Mouse (Mus musculus) liver, embryonic 12.5 days (tissue): Measurements from ENCODE around the gene Tcea2. TPM values are rescaled to one million over a fixed set of nuclear protein-coding genes. Genes with fewer than 3 reads are reported as not detected.

Source experiments
- ATAC-seq: fragments of 200-750 bp; cut with Nextera tagmentation; 2 replicates; pipeline ENCODE4 v1.8.0; 2017; ENCODE audit warnings: moderate number of reproducible peaks, mild to moderate bottlenecking, moderate library complexity
- H3K27ac ChIP-seq: fragments of 300-500 bp; sonication (generic); 2 replicates; pipeline ENCODE4 v1.5.1; 2016; ENCODE audit warnings: mild to moderate bottlenecking
- H3K27me3 ChIP-seq: fragments of 300-500 bp; sonication (generic); replicated peaks from 2 replicates; pipeline ENCODE4 v1.6.1; 2016; ENCODE audit warnings: mild to moderate bottlenecking, moderate library complexity
- H3K36me3 ChIP-seq: fragments of 300-500 bp; sonication (generic); 2 replicates; pipeline ENCODE4 v1.6.1; 2016; ENCODE audit warnings: mild to moderate bottlenecking, moderate library complexity
- H3K4me1 ChIP-seq: fragments of 300-500 bp; sonication (generic); 2 replicates; pipeline ENCODE4 v1.6.1; 2016
- H3K4me2 ChIP-seq: fragments of 300-500 bp; sonication (generic); 2 replicates; pipeline ENCODE4 v1.6.1; 2016; ENCODE audit warnings: mild to moderate bottlenecking, moderate library complexity
- H3K4me3 ChIP-seq: fragments of 300-500 bp; sonication (generic); 2 replicates; pipeline ENCODE4 v1.5.1; 2016; ENCODE audit warnings: mild to moderate bottlenecking, moderate library complexity
- H3K9ac ChIP-seq: fragments of 300-500 bp; sonication (generic); 2 replicates; pipeline ENCODE4 v1.6.1; 2016; ENCODE audit warnings: mild to moderate bottlenecking, moderate library complexity
- H3K9me3 ChIP-seq: fragments of 300-500 bp; sonication (generic); replicated peaks from 2 replicates; pipeline ENCODE4 v1.6.1; 2016; ENCODE audit warnings: mild to moderate bottlenecking, moderate library complexity
- WGBS: fragments of 180-500 bp; shearing (Covaris S2); methylation state at CpG from one replicate; pipeline ENCODE4 v1.1.7; 2016; ENCODE audit not compliant: insufficient replicate concordance; 5-methylcytosine and 5-hydroxymethylcytosine counted together
- polyA plus RNA-seq: library from polyadenylated mRNA; unstranded; fragments of >200 nt; fragmentation: Nextera tagmentation; extraction: Ambion mirVana; gene quantifications from 2 replicates; pipeline ENCODE4 v1.2.1, GENCODE M21; 2016

Tcea2 gene
- polyA plus RNA-seq, 1 experiment from 2014 or later, result 4.7 TPM

- ATAC-seq, result no peak
- Histone ChIP-seq H3K9ac (no peak overlapping the region), H3K27ac (no peak overlapping the region), H3K4me3 (peak overlapping the region; percentile 62; the same call in 1 of the 2 replicates), H3K36me3 (peaks cover 26% of the 10 kb centered on the region), H3K4me2 (peak overlapping the region; percentile 87), H3K9me3 (no peaks in the 10 kb centered on the region), H3K4me1 (peaks cover 29% of the 10 kb centered on the region), H3K27me3 (peaks cover 27% of the 10 kb centered on the region)
- WGBS, result 65% methylated on average over 3 of the region's 3 CpGs
These were observed 12.2 kb downstream of the Tcea2 start for GRCm38 (mm10) chr2:181692304-181692703.

GRCm38 (mm10) chr2:181693339-181694280 is 13.5 kb downstream of the Tcea2 start, which contains the start of gene Rgs19:
Rgs19 (minus strand) TSS chr2:181693977.
- ATAC-seq, result peak; percentile 65
- H3K27ac ChIP-seq, result peak within 1 kb of the TSS; percentile 51; the same call in 1 of the 2 replicates
- H3K4me1 ChIP-seq, result peaks cover 29% of the 10 kb centered on the region
- no peaks in the 10 kb centered on the region for H3K9me3 ChIP-seq
- H3K9ac ChIP-seq, result peak within 1 kb of the TSS; percentile 65
- H3K4me2 ChIP-seq, result peak within 1 kb of the TSS; percentile 87
- under 1% methylated on average over 74 of the region's 75 CpGs for WGBS
- H3K27me3 ChIP-seq, result peaks cover 27% of the 10 kb centered on the region
- H3K4me3 ChIP-seq, result peak within 1 kb of the TSS; percentile 62
- H3K36me3 ChIP-seq, result peaks cover 14% of the 10 kb centered on the region

- Histone ChIP-seq H3K9ac (no peak overlapping the region), H3K4me1 (peaks cover 29% of the 10 kb centered on the region), H3K9me3 (no peaks in the 10 kb centered on the region), H3K27me3 (peaks cover 27% of the 10 kb centered on the region), H3K4me3 (no peak overlapping the region), H3K27ac (no peak overlapping the region), H3K36me3 (peaks cover 4% of the 10 kb centered on the region), H3K4me2 (peak overlapping the region; percentile 87)
- 65% methylated on average over 3 of the region's 3 CpGs for WGBS
- ATAC-seq, result no peak
These were observed 14.5 kb downstream of the Tcea2 start for GRCm38 (mm10) chr2:181694581-181694980.

- Histone ChIP-seq H3K4me3 (no peak overlapping the region), H3K27ac (no peak overlapping the region), H3K4me2 (no peak overlapping the region), H3K9ac (no peak overlapping the region), H3K4me1 (peaks cover 29% of the 10 kb centered on the region), H3K27me3 (peaks cover 27% of the 10 kb centered on the region), H3K36me3 (no peaks in the 10 kb centered on the region), H3K9me3 (no peaks in the 10 kb centered on the region)
- 50% methylated on average over 1 of the region's 1 CpGs for WGBS
- no peak for ATAC-seq
These were observed 15.7 kb downstream of the Tcea2 start for GRCm38 (mm10) chr2:181695776-181696175.

DNA sequence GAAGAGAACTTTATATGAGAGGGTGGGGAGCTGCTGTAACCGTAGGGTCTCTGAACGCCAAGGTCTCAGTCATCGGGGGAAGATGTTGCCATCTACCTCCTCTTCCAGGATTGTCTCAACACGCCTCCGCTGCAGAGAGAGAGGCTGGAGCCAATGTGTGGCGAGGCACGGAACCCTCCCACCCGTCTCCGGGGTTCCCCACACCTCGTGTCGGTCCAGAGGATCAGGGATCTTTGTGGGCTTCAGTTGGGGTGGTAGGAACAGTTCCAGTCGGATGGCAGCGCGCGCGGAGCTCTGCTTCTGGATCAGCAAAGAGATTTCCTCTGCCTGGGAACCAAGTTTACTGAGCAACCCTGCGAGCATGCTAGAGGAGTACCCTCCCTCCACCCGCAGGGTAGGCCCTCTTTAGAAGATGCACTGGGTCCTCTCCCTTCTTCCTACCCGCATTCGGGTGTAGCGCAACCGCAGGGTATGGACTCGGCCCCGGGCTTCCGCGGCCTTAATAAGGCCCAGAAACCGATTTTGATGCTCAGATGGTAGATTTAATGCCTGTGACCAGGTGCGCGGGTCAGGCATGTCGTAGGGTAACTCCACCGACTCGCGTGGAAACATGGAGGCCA is 16.8 kb downstream of the Tcea2 start:
- H3K36me3 ChIP-seq, result no peaks in the 10 kb centered on the region
- H3K27me3 ChIP-seq, result peaks cover 27% of the 10 kb centered on the region
- H3K4me3 ChIP-seq, result no peak overlapping the region
- peaks cover 28% of the 10 kb centered on the region for H3K4me1 ChIP-seq
- H3K27ac ChIP-seq, result no peak overlapping the region
- no peak for ATAC-seq
- no peaks in the 10 kb centered on the region for H3K9me3 ChIP-seq
- 66% methylated on average over 33 of the region's 33 CpGs for WGBS
- H3K9ac ChIP-seq, result no peak overlapping the region
- H3K4me2 ChIP-seq, result no peak overlapping the region

GRCm38 (mm10) chr2:181698241-181698640 is 18.1 kb downstream of the Tcea2 start, which contains the start of gene Lkaaear1:
Lkaaear1 (minus strand) TSS chr2:181698442.
- ATAC-seq, result no peak
- Histone ChIP-seq H3K4me3 (no peak within 1 kb of the TSS), H3K9me3 (no peaks in the 10 kb centered on the region), H3K27me3 (peaks cover 20% of the 10 kb centered on the region), H3K9ac (no peak within 1 kb of the TSS), H3K27ac (no peak within 1 kb of the TSS), H3K36me3 (no peaks in the 10 kb centered on the region), H3K4me2 (no peak within 1 kb of the TSS), H3K4me1 (peaks cover 15% of the 10 kb centered on the region)
- 46% methylated on average over 5 of the region's 5 CpGs for WGBS

DNA sequence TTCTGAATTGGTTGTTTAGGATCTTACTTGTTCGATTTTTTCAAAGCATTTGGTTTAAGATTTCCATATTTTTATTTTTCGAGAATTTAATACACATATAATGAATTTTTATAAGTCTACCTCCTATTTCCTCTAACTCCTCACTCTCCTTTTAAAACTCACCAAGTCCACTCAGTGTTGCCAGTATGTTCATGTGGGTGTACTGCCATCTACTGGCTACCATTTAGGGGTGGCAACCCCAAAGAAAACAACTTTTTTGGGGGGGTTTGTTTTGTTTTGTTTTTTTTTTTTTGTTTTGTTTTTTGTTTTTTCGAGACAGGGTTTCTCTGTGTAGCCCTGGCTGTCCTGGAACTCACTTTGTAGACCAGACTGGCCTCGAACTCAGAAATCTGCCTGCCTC is 26.6 kb downstream of the Tcea2 start:
- no peak overlapping the region for H3K9ac ChIP-seq
- no peak overlapping the region for H3K27ac ChIP-seq
- ATAC-seq, result no peak
- WGBS, result 19% methylated on average over 4 of the region's 4 CpGs
- no peaks in the 10 kb centered on the region for H3K27me3 ChIP-seq
- H3K4me1 ChIP-seq, result no peaks in the 10 kb centered on the region
- no peak overlapping the region for H3K4me2 ChIP-seq
- H3K4me3 ChIP-seq, result no peak overlapping the region
- H3K36me3 ChIP-seq, result no peaks in the 10 kb centered on the region
- no peaks in the 10 kb centered on the region for H3K9me3 ChIP-seq

DNA sequence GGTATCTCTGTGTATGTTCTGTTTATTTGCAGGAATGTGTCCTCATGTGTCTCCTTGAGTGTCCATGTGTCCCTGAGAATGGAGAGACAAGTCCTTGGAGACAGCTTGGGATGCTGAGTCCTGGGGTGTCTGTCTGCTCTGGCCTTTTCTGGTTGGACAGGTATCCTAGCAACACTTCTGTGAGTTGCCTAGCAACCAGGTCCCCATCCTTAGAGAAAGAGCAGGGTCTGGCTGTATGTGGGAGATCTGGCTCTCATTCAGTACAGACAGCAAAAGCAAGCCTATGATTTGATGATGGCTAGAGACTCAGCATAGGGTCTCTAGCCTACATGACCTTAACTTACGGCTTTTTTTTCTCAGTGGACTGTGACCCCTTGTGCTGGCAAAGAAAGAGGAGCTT is 33.6 kb downstream of the Tcea2 start:
- no peaks in the 10 kb centered on the region for H3K36me3 ChIP-seq
- peaks cover 4% of the 10 kb centered on the region for H3K4me1 ChIP-seq
- no peak overlapping the region for H3K4me3 ChIP-seq
- no peak overlapping the region for H3K27ac ChIP-seq
- no peak overlapping the region for H3K9ac ChIP-seq
- no peak overlapping the region for H3K4me2 ChIP-seq
- 59% methylated on average over 1 of the region's 1 CpGs for WGBS
- no peak for ATAC-seq
- H3K9me3 ChIP-seq, result no peaks in the 10 kb centered on the region
- no peaks in the 10 kb centered on the region for H3K27me3 ChIP-seq

GRCm38 (mm10) chr2:181714903-181715326 is 34.8 kb downstream of the Tcea2 start, which contains the start of gene Oprl1:
Oprl1 (plus strand) TSS chr2:181715016.
- no peak within 1 kb of the TSS for H3K27ac ChIP-seq
- H3K4me1 ChIP-seq, result peaks cover 4% of the 10 kb centered on the region
- no peaks in the 10 kb centered on the region for H3K27me3 ChIP-seq
- under 1% methylated on average over 7 of the region's 7 CpGs for WGBS
- H3K36me3 ChIP-seq, result no peaks in the 10 kb centered on the region
- no peak within 1 kb of the TSS for H3K4me3 ChIP-seq
- no peak within 1 kb of the TSS for H3K9ac ChIP-seq
- no peak for ATAC-seq
- H3K9me3 ChIP-seq, result no peaks in the 10 kb centered on the region
- H3K4me2 ChIP-seq, result peak within 1 kb of the TSS; percentile 17; the same call in 1 of the 2 replicates

GRCm38 (mm10) chr2:181715382-181715781 is 35.3 kb downstream of the Tcea2 start:
- no peak overlapping the region for H3K4me3 ChIP-seq
- H3K4me2 ChIP-seq, result peak overlapping the region; percentile 17; the same call in 1 of the 2 replicates
- H3K27me3 ChIP-seq, result no peaks in the 10 kb centered on the region
- no peaks in the 10 kb centered on the region for H3K9me3 ChIP-seq
- no peaks in the 10 kb centered on the region for H3K36me3 ChIP-seq
- no peak overlapping the region for H3K9ac ChIP-seq
- WGBS, result 61% methylated on average over 3 of the region's 3 CpGs
- H3K27ac ChIP-seq, result no peak overlapping the region
- ATAC-seq, result no peak
- peaks cover 4% of the 10 kb centered on the region for H3K4me1 ChIP-seq

DNA sequence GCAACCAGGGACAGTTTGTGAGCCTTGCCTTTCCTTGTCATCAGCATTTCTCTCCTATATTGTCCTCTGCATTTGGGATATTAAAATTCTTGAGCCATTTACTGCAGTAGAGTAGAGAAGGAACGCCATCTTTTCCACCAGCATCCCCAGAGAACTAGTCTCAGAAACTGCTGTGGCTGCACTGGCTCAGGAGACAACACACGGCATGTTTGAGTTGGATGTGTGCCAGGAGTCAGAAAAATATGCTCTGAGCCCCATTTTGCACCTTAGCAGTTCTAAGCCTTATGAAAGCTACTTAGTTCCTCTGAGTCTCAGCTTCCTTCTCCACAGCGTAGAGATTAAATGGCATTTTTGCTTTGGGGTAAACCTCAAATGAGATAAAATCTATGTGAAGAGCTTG is 36.9 kb downstream of the Tcea2 start:
- Histone ChIP-seq H3K4me1 (peaks cover 4% of the 10 kb centered on the region), H3K27me3 (no peaks in the 10 kb centered on the region), H3K27ac (no peak overlapping the region), H3K9ac (no peak overlapping the region), H3K4me3 (no peak overlapping the region), H3K4me2 (no peak overlapping the region), H3K36me3 (no peaks in the 10 kb centered on the region), H3K9me3 (no peaks in the 10 kb centered on the region)
- 49% methylated on average over 3 of the region's 3 CpGs for WGBS
- no peak for ATAC-seq

- Histone ChIP-seq H3K9me3 (no peaks in the 10 kb centered on the region), H3K27ac (no peak overlapping the region), H3K4me1 (peaks cover 1% of the 10 kb centered on the region), H3K36me3 (no peaks in the 10 kb centered on the region), H3K4me2 (no peak overlapping the region), H3K27me3 (no peaks in the 10 kb centered on the region), H3K4me3 (no peak overlapping the region), H3K9ac (no peak overlapping the region)
- ATAC-seq, result no peak
- 19% methylated on average over 3 of the region's 3 CpGs for WGBS
These were observed 40.0 kb downstream of the Tcea2 start for GRCm38 (mm10) chr2:181720061-181720460.
